Mouse (Mus musculus) gastrocnemius, adult 2 months (tissue): Measurements from ENCODE around the gene Mtrf1. TPM values are rescaled to one million over a fixed set of nuclear protein-coding genes. Genes with fewer than 3 reads are reported as not detected.
A peak's percentile ranks its signal among the peaks of the same experiment; 100 is the strongest.
"Not testable (repeated sequence)": the region's sequence is repeated elsewhere in the genome, so short reads cannot be mapped to it uniquely, and the experiment has no call there.

ENCODE experiments used
- DNase-seq: peaks from one replicate; pipeline ENCODE4 v3.0.0; 2022
- H3K27ac ChIP-seq: fragments of 200-600 bp; 2 replicates; pipeline ENCODE4 v1.8.1; 2022; ENCODE audit warnings: mild to moderate bottlenecking
- H3K4me3 ChIP-seq: fragments of 200-600 bp; 2 replicates; pipeline ENCODE4 v1.8.1; 2022; ENCODE audit warnings: mild to moderate bottlenecking, moderate library complexity
- CTCF ChIP-seq: fragments of 200-600 bp; IDR thresholded peaks from 2 replicates; pipeline ENCODE4 v1.8.1; 2022; ENCODE audit warnings: antibody characterized with exemption, mild to moderate bottlenecking, moderate library complexity
- intact Hi-C: fragments of 180-260 bp; cut with DNase I; formaldehyde crosslinking; loops from one replicate; pipeline ENCODE4 v1.15.1; 2025
- total RNA-seq, 2 experiments: library from RNA; stranded (reverse); gene quantifications; 2 replicates each; pipeline ENCODE4 v1.2.3; 2021

The Mtrf1 gene
- total RNA-seq, 2 experiments from 2014 or later: 8.9 to 9.5 TPM

GRCm38 (mm10) chr14:79410662-79411061, 13.1 kb downstream of the Mtrf1 start:
- intact Hi-C loops: no loop called here

GRCm38 (mm10) chr14:79413121-79413520, 15.5 kb downstream of the Mtrf1 start:
- DNase-seq: no peak
- TF ChIP-seq CTCF: no peak
- H3K4me3 ChIP-seq: no peak overlapping the region
- no peak overlapping the region for H3K27ac ChIP-seq
- intact Hi-C loops: no loop called here

More at GRCm38 (mm10) chr14:79410662-79411061, 13.1 kb downstream of the Mtrf1 start:
- no peak for TF ChIP-seq CTCF
- H3K27ac ChIP-seq: no peak overlapping the region
- no peak for DNase-seq
- no peak overlapping the region for H3K4me3 ChIP-seq

GRCm38 (mm10) chr14:79420083-79420685, 22.6 kb downstream of the Mtrf1 start:
- H3K27ac ChIP-seq: no peak overlapping the region
- intact Hi-C loops: no loop called here
- no peak overlapping the region for H3K4me3 ChIP-seq
- TF ChIP-seq CTCF: no peak
- no peak for DNase-seq

- Histone ChIP-seq H3K4me3 (peak within 1 kb of the TSS; percentile 83), H3K27ac (peak within 1 kb of the TSS; percentile 92)
- no peak for TF ChIP-seq CTCF
- intact Hi-C loops: loop anchor here (2.0 kb wide), 1 partner anchor 33 kb away; no protein-coding TSS in a partner anchor
- peak; percentile 96 for DNase-seq
Measured at GRCm38 (mm10) chr14:79425979-79426729, 28.6 kb downstream of the Mtrf1 start, which contains the start of gene Kbtbd7. Gene Kbtbd7 (plus strand): TSS chr14:79426511.

GRCm38 (mm10) chr14:79426730-79427365, 29.3 kb downstream of the Mtrf1 start:
- Histone ChIP-seq H3K4me3 (peak overlapping the region; percentile 83), H3K27ac (peak overlapping the region; percentile 92)
- DNase-seq: peak; percentile 31
- intact Hi-C loops: not testable (repeated sequence)

GRCm38 (mm10) chr14:79434068-79434467, 36.5 kb downstream of the Mtrf1 start:
- no peak overlapping the region for H3K27ac ChIP-seq
- DNase-seq: no peak
- no peak for TF ChIP-seq CTCF
- intact Hi-C loops: no loop called here
- H3K4me3 ChIP-seq: no peak overlapping the region

GRCm38 (mm10) chr14:79440655-79441054, 43.1 kb downstream of the Mtrf1 start:
- Histone ChIP-seq H3K4me3 (no peak overlapping the region), H3K27ac (no peak overlapping the region)
- no peak for DNase-seq
- TF ChIP-seq CTCF: no peak
- intact Hi-C loops: no loop called here

GRCm38 (mm10) chr14:79441441-79441840, 43.9 kb downstream of the Mtrf1 start:
- no peak for TF ChIP-seq CTCF
- DNase-seq: no peak
- intact Hi-C loops: no loop called here
- no peak overlapping the region for H3K4me3 ChIP-seq
- H3K27ac ChIP-seq: no peak overlapping the region

GRCm38 (mm10) chr14:79444601-79445000, 47.0 kb downstream of the Mtrf1 start:
- no peak for DNase-seq
- intact Hi-C loops: no loop called here
- Histone ChIP-seq H3K27ac (no peak overlapping the region), H3K4me3 (no peak overlapping the region)
- TF ChIP-seq CTCF: no peak

GRCm38 (mm10) chr14:79445055-79445620, 47.6 kb downstream of the Mtrf1 start:
- TF ChIP-seq CTCF: no peak
- intact Hi-C loops: no loop called here
- no peak for DNase-seq

GRCm38 (mm10) chr14:79451681-79452590, 54.4 kb downstream of the Mtrf1 start, which contains the start of gene Kbtbd6:
Gene Kbtbd6 (plus strand): TSS chr14:79451835.
- intact Hi-C loops: not testable (repeated sequence)
- H3K27ac ChIP-seq: peak within 1 kb of the TSS; percentile 69
- H3K4me3 ChIP-seq: peak within 1 kb of the TSS; percentile 73
- DNase-seq: peak; percentile 80

More at GRCm38 (mm10) chr14:79445055-79445620, 47.6 kb downstream of the Mtrf1 start:
- Histone ChIP-seq H3K4me3 (no peak overlapping the region), H3K27ac (no peak overlapping the region)

GRCm38 (mm10) chr14:79452591-79452934, 55.0 kb downstream of the Mtrf1 start:
- H3K4me3 ChIP-seq, intact Hi-C loops, H3K27ac ChIP-seq, DNase-seq: not testable (repeated sequence)
